Mouse (Mus musculus) bone marrow macrophage, adult 2 months (primary cell): ENCODE measurements around the gene Cavin4.

Experiments used
- CTCF ChIP-seq: IDR thresholded peaks from 2 replicates; pipeline ENCODE4 v1.5.1; 2012; ENCODE audit warnings: low read depth, mild to moderate bottlenecking, low read length, moderate library complexity
- POLR2A ChIP-seq: IDR thresholded peaks from 2 replicates; pipeline ENCODE4 v1.6.1; 2012; ENCODE audit warnings: mild to moderate bottlenecking, low read depth, low read length, borderline replicate concordance

- no peak for TF ChIP-seq CTCF
- no peak for TF ChIP-seq POLR2A
Observed at GRCm38 (mm10) chr4:48697302-48697701, 34.0 kb downstream of the Cavin4 start.
